ENCODE assay signal across 8 mouse cellular contexts in the genomic region with DNA sequence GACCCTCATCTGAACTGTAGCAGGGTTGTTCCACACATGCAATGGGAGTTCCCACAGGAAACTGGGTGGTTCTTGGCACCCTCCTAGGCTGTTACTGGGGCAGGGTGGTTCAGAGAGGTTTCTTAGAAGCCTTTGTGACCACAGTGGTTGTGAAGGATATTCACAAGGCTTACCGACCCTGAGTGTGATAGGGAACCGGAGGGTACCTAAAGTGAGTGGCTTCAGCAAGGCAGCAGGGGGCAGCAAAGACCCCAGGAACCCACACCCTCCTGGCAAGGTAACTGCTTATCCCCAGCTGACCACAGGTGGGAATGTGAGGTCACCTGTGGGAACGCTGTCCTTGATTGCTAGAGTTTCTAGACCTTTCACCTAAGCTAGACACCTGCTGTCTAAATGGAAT.
DNase-seq lines count a peak whose midpoint lies in the region; ATAC-seq and TF ChIP-seq lines count a peak whose summit lies in the region.

No protein-coding gene starts in this region.

- H3K4me2 ChIP-seq in hindbrain, postnatal 0 days (ENCODE audit: low read depth, low read length) = no peak overlapping the region
- no peak overlapping the region for H3K4me2 ChIP-seq in hindbrain, embryonic 14.5 days (replicated peaks)
- no peak overlapping the region for H3K4me2 ChIP-seq in hindbrain, embryonic 12.5 days (replicated peaks)

- ATAC-seq in hindbrain, postnatal 0 days = no peak
- no peak for ATAC-seq in hindbrain, embryonic 14.5 days (ENCODE audit: low FRiP score)
- no peak for ATAC-seq in hindbrain, embryonic 12.5 days (ENCODE audit: low FRiP score)

- no peak overlapping the region for H3K4me3 ChIP-seq in hindbrain, postnatal 0 days (ENCODE audit: low read length)
- H3K4me3 ChIP-seq in hindbrain, embryonic 14.5 days (replicated peaks; ENCODE audit: low read length) = no peak overlapping the region
- no peak overlapping the region for H3K4me3 ChIP-seq in E14TG2a.4 (replicated peaks; ENCODE audit: low read length)
- no peak overlapping the region for H3K4me3 ChIP-seq in hindbrain, embryonic 12.5 days

- no peak overlapping the region for H3K27ac ChIP-seq in hindbrain, postnatal 0 days
- no peak overlapping the region for H3K27ac ChIP-seq in hindbrain, embryonic 14.5 days
- no peak overlapping the region for H3K27ac ChIP-seq in hindbrain, embryonic 12.5 days

- H3K9me3 ChIP-seq in hindbrain, postnatal 0 days (ENCODE audit: low read length) = no peaks in the 10 kb centered on the region
- H3K9me3 ChIP-seq in hindbrain, embryonic 14.5 days (ENCODE audit: control insufficient read depth, low read length) = no peaks in the 10 kb centered on the region
- no peaks in the 10 kb centered on the region for H3K9me3 ChIP-seq in E14TG2a.4 (ENCODE audit: low read length)
- H3K9me3 ChIP-seq in hindbrain, embryonic 12.5 days (replicated peaks) = no peaks in the 10 kb centered on the region

- no peak for DNase-seq in hindbrain, postnatal 0 days (ENCODE audit: low spot score)
- DNase-seq in hindbrain, embryonic 14.5 days (ENCODE audit: low spot score) = no peak
- DNase-seq in cerebellum, postnatal 36 days = peak; percentile 28 to 39
- DNase-seq in lung, postnatal 36 days = peak; percentile 45
- peak; percentile 86 for DNase-seq in thymus, postnatal 4 days
- no peak for DNase-seq in gastrocnemius, postnatal 4 days (ENCODE audit: low spot score in 2 of 2)

- peak; percentile 50 for TF ChIP-seq CTCF in hindbrain, postnatal 0 days (IDR thresholded peaks at IDR 0.05; ENCODE audit: low read depth)
- TF ChIP-seq CTCF in E14TG2a.4 (conservative IDR thresholded peaks at IDR 0.05; ENCODE audit: low read length) = peak; percentile 51

- no peaks in the 10 kb centered on the region for H3K36me3 ChIP-seq in hindbrain, postnatal 0 days (ENCODE audit: insufficient read depth, low read length)
- no peaks in the 10 kb centered on the region for H3K36me3 ChIP-seq in hindbrain, embryonic 14.5 days (replicated peaks; ENCODE audit: control insufficient read depth, insufficient read depth)
- no peaks in the 10 kb centered on the region for H3K36me3 ChIP-seq in E14TG2a.4 (ENCODE audit: insufficient read depth, low read length)
- no peaks in the 10 kb centered on the region for H3K36me3 ChIP-seq in hindbrain, embryonic 12.5 days

- no peaks in the 10 kb centered on the region for H3K27me3 ChIP-seq in hindbrain, postnatal 0 days (ENCODE audit: insufficient read depth, low read length)
- no peaks in the 10 kb centered on the region for H3K27me3 ChIP-seq in hindbrain, embryonic 14.5 days (ENCODE audit: control insufficient read depth, insufficient read depth, low read length)
- H3K27me3 ChIP-seq in E14TG2a.4 (ENCODE audit: insufficient read depth, low read length) = no peaks in the 10 kb centered on the region
- H3K27me3 ChIP-seq in hindbrain, embryonic 12.5 days = no peaks in the 10 kb centered on the region

- WGBS in hindbrain, postnatal 0 days = 35% methylated on average over 3 of the region's 3 CpGs
- WGBS in hindbrain, embryonic 14.5 days = 51% methylated on average over 3 of the region's 3 CpGs
- WGBS in hindbrain, embryonic 12.5 days = 32% methylated on average over 3 of the region's 3 CpGs

- H3K9ac ChIP-seq in hindbrain, postnatal 0 days (replicated peaks; ENCODE audit: low read length) = no peak overlapping the region
- H3K9ac ChIP-seq in hindbrain, embryonic 14.5 days = no peak overlapping the region
- no peak overlapping the region for H3K9ac ChIP-seq in hindbrain, embryonic 12.5 days

- 0 out of 2 replicates have a peak, but pooled peaks cover 3% of the 10 kb centered on the region for H3K4me1 ChIP-seq in hindbrain, postnatal 0 days (ENCODE audit: insufficient read depth, low read length)
- no peaks in the 10 kb centered on the region for H3K4me1 ChIP-seq in hindbrain, embryonic 14.5 days (replicated peaks; ENCODE audit: control insufficient read depth, insufficient read depth, low read length)
- peaks cover 41% of the 10 kb centered on the region for H3K4me1 ChIP-seq in E14TG2a.4 (replicated peaks; ENCODE audit: low read depth, low read length)
- H3K4me1 ChIP-seq in hindbrain, embryonic 12.5 days = no peaks in the 10 kb centered on the region

Comparison
In these comparisons a context has a peak if more than half of its experiments do, and no peak if none do; other contexts are left out.
1. DNase-seq: peak in cerebellum, postnatal 36 days (2 of 2), lung, postnatal 36 days (single experiment) and thymus, postnatal 4 days (single experiment); none in hindbrain, postnatal 0 days (single experiment), hindbrain, embryonic 14.5 days (single experiment) and gastrocnemius, postnatal 4 days (0 of 2).